Mouse (Mus musculus): ENCODE data around the gene Gm17409. TPM values are rescaled to one million over a fixed set of nuclear protein-coding genes. Genes with fewer than 3 reads are reported as not detected.

Gene Gm17409
- polyA plus RNA-seq, 1 experiment from 2014 or later, result not detected

- H3K4me2 ChIP-seq (ENCODE audit: low read length), result no peak overlapping the region
- H3K9ac ChIP-seq (ENCODE audit: low read length), result no peak overlapping the region
- no peaks in the 10 kb centered on the region for H3K36me3 ChIP-seq (ENCODE audit: control insufficient read depth, insufficient read depth, low read length)
- 74% methylated on average over 3 of the region's 3 CpGs for WGBS
- H3K4me3 ChIP-seq (ENCODE audit: low read depth, low read length), result no peak overlapping the region
- no peaks in the 10 kb centered on the region for H3K9me3 ChIP-seq (ENCODE audit: control insufficient read depth, low read length)
- H3K27ac ChIP-seq (ENCODE audit: low read depth), result no peak overlapping the region
- no peak for ATAC-seq (replicated peaks; ENCODE audit: low FRiP score, low TSS enrichment, low read depth)
- H3K4me1 ChIP-seq (replicated peaks; ENCODE audit: control insufficient read depth, insufficient read depth, low read length), result peaks cover 13% of the 10 kb centered on the region; the same call in 1 of the 2 replicates
- H3K27me3 ChIP-seq (replicated peaks; ENCODE audit: control insufficient read depth, insufficient read depth, low read length), result no peaks in the 10 kb centered on the region
- DNase-seq (ENCODE audit: low spot score), result no peak
Observed at GRCm38 (mm10) chr2:58513212-58513611, 43.3 kb downstream of the Gm17409 start.

GRCm38 (mm10) chr2:58514489-58514888 is 44.6 kb downstream of the Gm17409 start:
- no peak overlapping the region for H3K27ac ChIP-seq (ENCODE audit: low read depth)
- H3K27me3 ChIP-seq (replicated peaks; ENCODE audit: control insufficient read depth, insufficient read depth, low read length), result no peaks in the 10 kb centered on the region
- H3K4me2 ChIP-seq (ENCODE audit: low read length), result no peak overlapping the region
- H3K4me1 ChIP-seq (replicated peaks; ENCODE audit: control insufficient read depth, insufficient read depth, low read length), result peaks cover 13% of the 10 kb centered on the region; the same call in 1 of the 2 replicates
- DNase-seq (ENCODE audit: low spot score) (no peak), ATAC-seq (replicated peaks; ENCODE audit: low FRiP score, low TSS enrichment, low read depth) (no peak)
- no peaks in the 10 kb centered on the region for H3K9me3 ChIP-seq (ENCODE audit: control insufficient read depth, low read length)
- H3K9ac ChIP-seq (ENCODE audit: low read length), result no peak overlapping the region
- no peaks in the 10 kb centered on the region for H3K36me3 ChIP-seq (ENCODE audit: control insufficient read depth, insufficient read depth, low read length)
- 96% methylated on average over 11 of the region's 11 CpGs for WGBS
- H3K4me3 ChIP-seq (ENCODE audit: low read depth, low read length), result no peak overlapping the region

GRCm38 (mm10) chr2:58516000-58516399 is 46.1 kb downstream of the Gm17409 start:
- DNase-seq (ENCODE audit: low spot score), result no peak
- 44% methylated on average over 15 of the region's 15 CpGs for WGBS

GRCm38 (mm10) chr2:58516920-58517319 is 47.0 kb downstream of the Gm17409 start:
- ATAC-seq (replicated peaks; ENCODE audit: low FRiP score, low TSS enrichment, low read depth), result no peak
- Histone ChIP-seq H3K9me3 (ENCODE audit: control insufficient read depth, low read length) (no peaks in the 10 kb centered on the region), H3K4me1 (replicated peaks; ENCODE audit: control insufficient read depth, insufficient read depth, low read length) (peaks cover 13% of the 10 kb centered on the region; the same call in 1 of the 2 replicates), H3K27ac (ENCODE audit: low read depth) (0 out of 2 replicates have a peak overlapping the region, but pooled peaks have one; percentile 8), H3K9ac (ENCODE audit: low read length) (no peak overlapping the region), H3K36me3 (ENCODE audit: control insufficient read depth, insufficient read depth, low read length) (no peaks in the 10 kb centered on the region), H3K4me3 (ENCODE audit: low read depth, low read length) (no peak overlapping the region), H3K4me2 (ENCODE audit: low read length) (no peak overlapping the region), H3K27me3 (replicated peaks; ENCODE audit: control insufficient read depth, insufficient read depth, low read length) (no peaks in the 10 kb centered on the region)
- WGBS, result 57% methylated on average over 6 of the region's 6 CpGs
- DNase-seq (ENCODE audit: low spot score), result no peak

More at GRCm38 (mm10) chr2:58516000-58516399, 46.1 kb downstream of the Gm17409 start:
- Histone ChIP-seq H3K36me3 (ENCODE audit: control insufficient read depth, insufficient read depth, low read length) (no peaks in the 10 kb centered on the region), H3K4me2 (ENCODE audit: low read length) (no peak overlapping the region; the same call in 1 of the 2 replicates), H3K4me1 (replicated peaks; ENCODE audit: control insufficient read depth, insufficient read depth, low read length) (peaks cover 13% of the 10 kb centered on the region; the same call in 1 of the 2 replicates), H3K4me3 (ENCODE audit: low read depth, low read length) (no peak overlapping the region), H3K27me3 (replicated peaks; ENCODE audit: control insufficient read depth, insufficient read depth, low read length) (no peaks in the 10 kb centered on the region), H3K27ac (ENCODE audit: low read depth) (no peak overlapping the region), H3K9me3 (ENCODE audit: control insufficient read depth, low read length) (no peaks in the 10 kb centered on the region), H3K9ac (ENCODE audit: low read length) (no peak overlapping the region)
- ATAC-seq (replicated peaks; ENCODE audit: low FRiP score, low TSS enrichment, low read depth), result no peak

- no peak for DNase-seq (ENCODE audit: low spot score)
- no peak for ATAC-seq (replicated peaks; ENCODE audit: low FRiP score, low TSS enrichment, low read depth)
- no peaks in the 10 kb centered on the region for H3K9me3 ChIP-seq (ENCODE audit: control insufficient read depth, low read length)
- H3K4me2 ChIP-seq (ENCODE audit: low read length), result no peak overlapping the region
- no peaks in the 10 kb centered on the region for H3K27me3 ChIP-seq (replicated peaks; ENCODE audit: control insufficient read depth, insufficient read depth, low read length)
- no peak overlapping the region for H3K9ac ChIP-seq (ENCODE audit: low read length)
- no peak overlapping the region for H3K27ac ChIP-seq (ENCODE audit: low read depth)
- no peaks in the 10 kb centered on the region for H3K36me3 ChIP-seq (ENCODE audit: control insufficient read depth, insufficient read depth, low read length)
- H3K4me1 ChIP-seq (replicated peaks; ENCODE audit: control insufficient read depth, insufficient read depth, low read length), result peaks cover 13% of the 10 kb centered on the region; the same call in 1 of the 2 replicates
- no peak overlapping the region for H3K4me3 ChIP-seq (ENCODE audit: low read depth, low read length)
- WGBS, result 89% methylated on average over 1 of the region's 1 CpGs
Observed at GRCm38 (mm10) chr2:58518517-58518916, 48.6 kb downstream of the Gm17409 start.

Other genes starting within 250 kb of the Gm17409 start
- 0.75 and 1.3 TPM in 2 replicates for gene Acvr1c, start 112.2 kb upstream of the Gm17409 start, polyA plus RNA-seq (2014; fragmentation: Nextera tagmentation; extraction: Ambion mirVana)
- gene Acvr1, start 97.0 kb downstream of the Gm17409 start, polyA plus RNA-seq (2014; fragmentation: Nextera tagmentation; extraction: Ambion mirVana), result 8.0 and 8.2 TPM in 2 replicates
- gene Upp2, start 97.2 kb downstream of the Gm17409 start, polyA plus RNA-seq (2014; fragmentation: Nextera tagmentation; extraction: Ambion mirVana), result 9.0 and 9.1 TPM in 2 replicates

Measured in intestine, embryonic 14.5 days (tissue).